Mouse (Mus musculus) liver, adult 2 months (tissue): ENCODE data around the gene Cdk14.

ENCODE experiments used
- CTCF ChIP-seq: fragments of 200-500 bp; IDR thresholded peaks from 2 replicates; pipeline ENCODE4 v1.5.1; 2011; ENCODE audit warnings: low read depth, low read length, control low read depth
- POLR2A ChIP-seq: fragments of 200-500 bp; IDR thresholded peaks from 2 replicates; pipeline ENCODE4 v1.6.1; 2011; ENCODE audit warnings: low read length, control low read depth; ENCODE audit not compliant: insufficient read depth; ENCODE audit errors: extremely low read depth

DNA sequence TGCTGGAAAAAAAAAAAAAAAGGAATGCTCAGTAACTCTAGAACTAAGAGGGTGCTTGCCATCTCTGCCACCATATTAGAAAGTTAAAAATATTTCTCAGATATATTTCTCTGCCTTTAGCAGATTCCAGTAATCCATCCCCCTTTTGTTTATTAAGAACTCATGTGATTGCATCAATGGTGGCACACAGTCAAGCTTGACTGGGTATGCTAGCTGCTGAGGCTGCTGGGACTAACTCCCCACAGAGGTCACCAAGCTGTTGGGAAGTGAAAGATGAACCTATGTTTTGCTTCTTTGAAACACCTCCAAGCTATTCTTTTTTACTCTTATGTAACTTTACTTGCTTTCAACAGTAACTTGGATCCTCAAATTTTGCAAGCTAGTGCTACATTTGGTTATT is 618.1 kb downstream of the Cdk14 start:
- TF ChIP-seq CTCF, result no peak
- TF ChIP-seq POLR2A, result no peak
